Mouse (Mus musculus): ENCODE results near the gene Tmcc1.
A peak's percentile ranks its signal among the peaks of the same experiment; 100 is the strongest.

Tmcc1 gene

GRCm38 (mm10) chr6:115991108-115991880 is 202.0 kb downstream of the Tmcc1 start:
- DNase-seq = no peak

GRCm38 (mm10) chr6:115990479-115990878 is 202.8 kb downstream of the Tmcc1 start:
- no peak for DNase-seq

- no peak for DNase-seq
These were observed 203.2 kb downstream of the Tmcc1 start for GRCm38 (mm10) chr6:115990056-115990455.

- no peak for DNase-seq
These were observed 203.7 kb downstream of the Tmcc1 start for GRCm38 (mm10) chr6:115989607-115990006.

- DNase-seq = no peak
These were observed 204.3 kb downstream of the Tmcc1 start for GRCm38 (mm10) chr6:115989032-115989431.

GRCm38 (mm10) chr6:115987096-115987747 is 206.1 kb downstream of the Tmcc1 start:
- DNase-seq = peak in 1 of 2 experiments; percentile 34

GRCm38 (mm10) chr6:115986472-115987095 is 206.7 kb downstream of the Tmcc1 start:
- no peak for DNase-seq

- no peak for DNase-seq
These were observed 207.7 kb downstream of the Tmcc1 start for GRCm38 (mm10) chr6:115985622-115986021.

GRCm38 (mm10) chr6:115984580-115984979 is 208.7 kb downstream of the Tmcc1 start:
- DNase-seq = no peak

- no peak for DNase-seq
These were observed 209.8 kb downstream of the Tmcc1 start for GRCm38 (mm10) chr6:115983306-115984038.

GRCm38 (mm10) chr6:115982889-115983288 is 210.4 kb downstream of the Tmcc1 start:
- no peak for DNase-seq

- DNase-seq = no peak
These were observed 214.7 kb downstream of the Tmcc1 start for GRCm38 (mm10) chr6:115978596-115978995.

GRCm38 (mm10) chr6:115977810-115978209 is 215.5 kb downstream of the Tmcc1 start:
- DNase-seq = no peak

- no peak for DNase-seq
These were observed 217.7 kb downstream of the Tmcc1 start for GRCm38 (mm10) chr6:115975606-115976005.

GRCm38 (mm10) chr6:115973881-115974662 is 219.2 kb downstream of the Tmcc1 start:
- DNase-seq = no peak

GRCm38 (mm10) chr6:115973139-115973875 is 220.0 kb downstream of the Tmcc1 start:
- DNase-seq = no peak

GRCm38 (mm10) chr6:115972083-115972764 is 221.1 kb downstream of the Tmcc1 start:
- no peak for DNase-seq

- DNase-seq = no peak
These were observed 221.8 kb downstream of the Tmcc1 start for GRCm38 (mm10) chr6:115971273-115972060.

- DNase-seq = no peak
These were observed 223.3 kb downstream of the Tmcc1 start for GRCm38 (mm10) chr6:115969952-115970351.

- DNase-seq = peak in 1 of 2 experiments; percentile 31
These were observed 224.2 kb downstream of the Tmcc1 start for GRCm38 (mm10) chr6:115969103-115969502.

Data from cerebellum, postnatal 36 days (tissue).